Mouse (Mus musculus) cerebellum, adult 11 months (tissue): ENCODE results near the gene Gm20388.

ENCODE experiments used
- DNase-seq: peaks from one replicate; pipeline ENCODE4 v3.0.0; 2022

Gene Gm20388

DNA sequence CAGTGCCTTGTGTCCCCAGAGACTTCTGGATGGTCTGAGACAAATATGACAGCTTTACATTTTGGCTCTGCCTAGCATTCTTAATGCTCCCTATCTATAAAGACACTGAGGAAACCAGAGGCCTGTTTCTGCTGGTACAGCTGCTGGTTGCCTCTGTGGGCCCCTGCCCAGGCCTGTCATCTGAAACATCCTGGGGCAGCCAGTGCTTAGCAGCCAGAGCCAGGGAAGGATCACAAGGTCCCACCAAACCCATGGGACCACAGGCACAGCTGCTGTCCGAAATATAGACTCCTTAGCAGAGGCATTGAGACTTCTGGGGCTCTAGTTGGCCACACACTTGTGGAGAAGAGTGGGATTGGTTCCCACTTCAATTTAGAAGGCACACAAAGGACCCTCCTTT, 2874.1 kb downstream of the Gm20388 start:
- DNase-seq, result no peak

DNA sequence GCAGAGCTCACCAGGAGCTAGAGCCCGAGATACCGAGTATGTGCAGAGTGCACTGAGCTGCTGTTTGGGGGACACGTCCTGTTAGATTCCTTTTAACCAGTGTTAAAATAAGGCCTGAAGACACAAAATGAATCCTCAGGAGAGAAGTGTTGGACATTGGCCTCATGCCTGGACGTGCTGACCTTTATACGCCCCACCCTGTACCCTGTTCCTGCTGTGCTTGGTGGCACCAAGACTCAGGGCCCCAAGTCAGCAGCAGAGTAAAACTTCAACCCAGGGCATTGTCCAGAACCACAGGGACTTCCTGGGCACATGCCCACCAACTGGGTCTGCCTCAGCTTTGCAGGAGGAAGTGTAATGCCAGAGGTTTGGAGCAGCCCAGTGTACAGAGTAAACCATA, 2879.2 kb downstream of the Gm20388 start:
- no peak for DNase-seq

DNA sequence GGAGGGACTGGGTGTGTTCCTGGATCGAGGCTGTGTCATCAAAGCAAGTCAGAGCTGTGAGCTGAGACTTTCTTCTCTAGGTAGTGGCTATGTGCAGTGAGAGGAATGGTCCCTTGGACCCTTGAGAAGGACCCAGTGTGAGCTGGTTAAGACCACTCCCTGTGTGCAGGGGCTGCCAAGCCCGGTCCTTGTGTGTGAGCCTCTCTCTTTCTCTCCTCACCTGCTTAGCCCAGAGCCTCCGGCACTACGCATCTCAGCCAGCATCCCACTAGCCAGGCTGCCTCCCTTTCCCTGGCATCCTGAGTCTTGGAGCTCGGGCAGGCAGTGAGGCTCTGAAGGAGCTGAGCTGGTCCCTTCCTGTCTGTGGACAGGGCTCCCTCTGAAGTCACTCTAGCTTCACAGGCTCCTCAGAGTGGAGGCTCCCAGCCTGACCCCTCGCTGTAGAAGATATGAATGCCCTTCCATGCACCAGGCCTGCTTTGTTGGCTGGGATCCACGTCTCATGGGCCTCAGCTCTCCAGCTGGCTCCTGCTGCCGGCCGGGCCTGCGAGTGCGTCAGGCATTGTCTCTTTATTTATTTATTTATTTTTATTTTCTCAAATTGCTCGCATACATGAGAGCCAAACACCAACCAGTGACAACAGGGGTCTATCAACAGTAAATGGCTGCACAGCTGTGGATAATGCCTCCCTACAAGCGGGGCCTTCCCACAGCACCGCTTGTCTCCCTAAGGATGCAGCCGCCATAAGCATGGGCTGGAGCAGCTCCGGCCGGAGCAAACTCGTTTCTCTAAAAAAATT, 2882.9 kb downstream of the Gm20388 start:
- DNase-seq, result peak; percentile 66

DNA sequence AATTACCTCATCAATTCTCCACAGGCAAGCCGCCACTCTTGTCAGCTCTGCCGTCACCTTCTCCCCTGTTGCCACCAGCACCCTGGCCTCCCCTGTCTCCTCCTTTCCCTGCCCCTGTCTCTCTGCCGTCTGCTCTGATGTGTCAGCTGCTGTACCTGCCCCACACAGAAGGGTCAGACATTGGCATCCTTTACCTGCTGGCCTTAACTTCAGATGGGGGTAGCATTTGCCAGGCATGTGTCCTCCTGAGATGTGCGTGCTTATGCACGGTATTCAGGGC, 2883.5 kb downstream of the Gm20388 start:
- DNase-seq, result no peak

DNA sequence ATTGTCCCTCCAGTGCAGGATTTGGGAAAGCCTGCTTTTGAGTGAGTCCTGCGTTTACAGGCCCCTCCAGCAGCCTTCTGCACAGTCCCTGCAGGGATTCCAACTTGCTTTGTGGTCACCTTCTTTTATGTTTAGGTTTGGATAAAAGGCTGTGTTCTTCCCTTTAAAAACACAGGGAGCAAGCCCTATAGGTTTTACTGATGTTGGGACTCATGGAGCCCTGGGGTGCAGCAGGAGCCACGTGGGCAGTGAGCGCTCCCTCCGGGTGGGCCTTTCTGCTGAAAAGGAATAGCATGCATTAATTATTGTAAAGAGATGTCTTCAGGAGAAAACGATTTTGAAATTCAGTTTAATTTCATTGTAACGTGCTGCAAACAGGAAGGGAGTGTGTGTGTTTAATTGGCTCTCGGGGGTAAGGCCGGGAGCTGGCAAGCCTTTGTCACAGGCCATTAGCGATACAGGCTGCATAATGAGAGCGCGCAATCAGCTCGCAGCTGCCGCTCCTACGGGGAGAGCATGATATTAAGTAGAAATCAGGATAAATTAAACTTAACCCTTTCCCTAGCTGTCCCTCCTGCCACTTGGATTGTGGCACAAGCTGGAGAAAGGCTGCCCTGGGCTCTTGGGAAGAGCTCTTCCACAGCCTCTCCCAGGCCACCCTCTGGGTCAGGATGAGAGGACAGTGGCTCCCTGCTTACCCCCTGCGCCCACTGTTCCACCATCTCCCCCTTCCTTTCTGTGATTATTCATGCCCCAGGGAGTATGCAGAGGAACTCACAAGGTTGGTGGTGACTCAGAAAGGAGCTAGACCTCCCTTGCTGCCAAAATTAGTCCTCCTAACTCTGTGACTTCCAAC, 2893.5 kb downstream of the Gm20388 start:
- DNase-seq, result no peak

DNA sequence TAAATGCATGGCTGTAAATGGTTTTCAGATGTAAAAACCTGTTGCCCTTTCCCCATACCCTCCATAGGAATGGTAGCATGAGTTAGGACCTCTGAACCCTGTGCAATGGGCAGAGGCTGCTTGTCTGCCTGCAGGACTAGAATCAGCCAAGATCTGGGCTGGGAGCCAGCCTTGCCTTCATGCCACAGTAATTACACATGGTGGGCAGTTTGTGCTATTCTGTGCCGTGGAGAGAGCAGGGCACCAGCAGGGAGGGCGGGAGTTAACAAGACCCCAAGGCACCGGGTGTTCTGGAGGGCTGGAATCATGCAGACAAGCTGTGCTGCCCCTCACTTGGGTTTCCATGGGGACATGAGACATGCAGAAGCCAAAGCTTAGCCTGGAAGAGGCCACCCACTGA, 2894.7 kb downstream of the Gm20388 start:
- DNase-seq, result peak; percentile 61

DNA sequence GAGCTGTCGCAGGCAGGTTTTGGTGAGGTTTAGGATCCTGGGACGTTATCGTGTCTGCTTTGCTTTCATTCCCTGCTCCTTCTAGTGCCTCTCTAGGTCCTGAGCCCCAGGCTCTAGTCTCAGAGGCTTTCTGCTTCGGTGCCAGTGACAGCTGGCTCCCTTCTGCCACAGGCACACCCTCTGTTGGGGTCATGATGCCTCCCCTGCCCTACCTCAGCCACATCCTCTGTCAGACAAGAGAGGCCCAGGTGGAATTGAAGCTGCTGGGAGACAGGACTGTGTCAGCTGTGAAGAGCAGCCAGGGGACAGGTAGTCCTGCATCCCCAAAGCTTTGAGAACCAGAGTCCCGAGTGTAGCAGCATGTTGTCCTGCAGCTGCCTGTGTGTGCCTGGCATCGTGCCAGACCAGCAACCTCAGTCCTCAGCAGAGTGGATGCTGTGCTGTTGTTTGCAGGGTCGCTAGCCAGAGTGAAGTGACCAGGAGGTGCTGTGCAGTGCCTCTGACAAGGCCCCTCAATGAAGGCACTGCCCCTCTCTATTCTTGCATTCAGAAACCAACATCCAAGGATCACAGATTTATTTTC, 2896.4 kb downstream of the Gm20388 start:
- DNase-seq, result no peak

- no peak for DNase-seq
Observed at GRCm38 (mm10) chr8:122807907-122808306, 2897.3 kb downstream of the Gm20388 start.

DNA sequence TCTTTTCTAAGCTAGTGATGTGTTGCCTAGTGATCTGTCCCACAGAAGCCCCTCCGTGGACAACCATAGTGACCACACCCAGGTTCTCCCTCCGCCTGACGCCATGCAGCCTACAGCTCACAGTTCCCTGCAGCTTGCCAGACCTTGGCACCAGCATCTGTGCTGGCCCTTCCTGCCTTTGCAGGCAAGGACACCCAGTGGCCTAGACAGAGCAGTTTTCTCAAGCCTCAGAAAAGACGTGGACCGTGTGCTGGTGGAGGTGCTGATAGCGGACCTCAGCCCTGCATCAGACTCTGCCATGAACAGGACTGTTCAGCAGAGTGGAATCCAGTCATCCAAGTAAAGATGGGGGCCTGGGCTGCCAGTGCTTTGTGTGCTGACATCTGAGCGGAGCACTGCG, 2899.7 kb downstream of the Gm20388 start:
- DNase-seq, result no peak

DNA sequence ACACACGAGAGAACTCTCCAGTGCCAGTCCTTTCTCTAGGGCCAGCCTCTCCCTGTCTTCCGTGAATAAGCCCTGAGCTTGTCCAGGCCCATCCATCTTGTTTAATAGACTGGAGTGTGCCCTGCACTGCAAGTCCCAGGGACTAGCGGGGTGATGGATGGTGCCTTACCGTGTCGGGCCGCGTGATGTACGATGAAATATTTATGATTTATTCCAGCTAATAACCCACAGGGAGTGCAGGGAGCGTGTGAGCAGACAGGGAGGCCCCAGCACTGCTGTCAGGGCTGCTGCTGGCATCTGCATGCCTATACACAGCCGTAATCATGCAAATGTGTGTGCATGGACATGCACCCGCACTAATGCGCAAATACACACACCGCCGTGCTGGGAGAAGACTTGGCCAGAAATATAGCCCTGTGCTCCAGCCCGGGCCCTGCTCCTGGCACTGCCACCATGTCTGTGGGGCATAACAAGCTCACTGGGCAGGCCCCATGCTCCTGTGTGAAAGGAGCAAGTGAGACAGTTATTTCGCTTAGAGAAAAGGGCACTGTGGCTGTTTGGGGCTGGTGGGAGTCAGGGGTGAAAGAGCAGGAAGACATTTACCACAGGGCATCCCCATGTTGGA, 2901.3 kb downstream of the Gm20388 start:
- DNase-seq, result no peak

DNA sequence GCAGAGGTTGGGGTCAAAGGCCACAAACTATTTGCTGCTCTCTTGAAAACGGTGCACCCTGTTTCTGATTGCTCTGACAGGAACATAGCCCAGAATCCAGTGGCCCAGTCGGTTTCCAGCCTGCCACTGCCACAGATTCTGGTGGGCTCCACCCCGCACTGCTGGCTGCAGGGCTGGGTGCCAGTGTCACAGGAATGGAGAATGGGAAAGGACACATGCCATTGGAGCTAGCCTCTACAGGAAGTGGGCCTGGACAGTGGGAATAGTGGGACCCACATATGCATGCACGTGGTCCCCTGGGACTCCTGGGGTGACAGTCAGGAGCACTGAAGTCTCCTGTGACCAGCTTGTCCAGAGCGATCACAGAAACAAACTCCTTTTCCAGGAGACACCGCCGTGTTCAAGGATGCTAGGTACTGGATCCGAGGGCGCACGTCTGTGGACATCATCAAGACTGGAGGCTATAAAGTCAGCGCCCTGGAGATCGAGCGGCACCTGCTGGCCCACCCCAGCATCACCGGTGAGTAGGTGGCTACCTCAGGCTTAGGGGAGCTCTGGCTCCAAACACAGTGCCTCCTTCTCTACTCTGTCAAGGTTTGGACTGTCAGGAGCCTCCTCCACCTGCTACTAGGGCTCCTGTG, 2902.1 kb downstream of the Gm20388 start:
- no peak for DNase-seq

DNA sequence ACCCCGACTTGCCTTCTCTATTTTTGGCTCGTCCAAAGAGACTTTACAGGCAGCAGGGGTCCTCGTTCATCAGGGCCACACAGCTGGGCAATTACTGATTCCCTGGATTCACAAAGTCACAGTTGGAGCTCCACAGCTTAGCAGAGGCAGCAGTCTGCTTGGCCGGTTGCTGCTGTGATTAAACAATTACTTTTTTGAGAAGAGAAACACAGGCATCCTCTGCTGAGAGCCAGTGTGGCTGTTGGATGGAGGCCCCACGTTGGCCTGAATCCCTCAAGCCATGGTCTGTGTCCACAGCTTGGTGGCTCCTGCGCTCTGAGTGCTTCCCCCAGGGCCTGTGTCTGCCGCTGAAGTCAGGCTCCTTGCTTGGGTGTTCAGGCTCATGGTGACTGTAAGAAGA, 2904.0 kb downstream of the Gm20388 start:
- no peak for DNase-seq

- no peak for DNase-seq
Observed at GRCm38 (mm10) chr8:122816965-122817364, 2906.3 kb downstream of the Gm20388 start.

- no peak for DNase-seq
Observed at GRCm38 (mm10) chr8:122817724-122818496, 2907.3 kb downstream of the Gm20388 start.

GRCm38 (mm10) chr8:122819776-122820175, 2909.1 kb downstream of the Gm20388 start:
- DNase-seq, result no peak

DNA sequence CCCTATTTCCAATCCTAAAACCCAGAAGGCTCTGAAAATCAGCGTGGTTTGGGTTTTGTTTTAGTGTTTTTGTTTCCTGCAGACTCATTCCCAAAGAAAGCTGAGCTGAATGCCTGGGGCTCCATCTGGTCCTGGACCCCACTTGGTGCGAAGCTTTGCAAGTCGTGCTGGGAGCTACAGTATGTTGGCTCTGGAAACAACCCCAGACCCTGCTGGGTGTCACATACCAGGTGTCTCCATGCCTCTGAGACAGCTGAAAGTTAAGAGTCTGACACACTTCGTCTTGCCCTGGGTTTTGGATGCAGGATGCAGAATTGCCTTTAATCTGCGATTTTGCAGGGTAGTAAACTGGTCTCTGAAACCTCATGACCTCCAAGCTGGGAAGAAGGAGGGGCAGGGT, 2913.9 kb downstream of the Gm20388 start:
- DNase-seq, result peak; percentile 76

- DNase-seq, result peak; percentile 54
Observed at GRCm38 (mm10) chr8:122824986-122825385, 2914.3 kb downstream of the Gm20388 start.

GRCm38 (mm10) chr8:122825408-122825807, 2914.8 kb downstream of the Gm20388 start:
- DNase-seq, result no peak

DNA sequence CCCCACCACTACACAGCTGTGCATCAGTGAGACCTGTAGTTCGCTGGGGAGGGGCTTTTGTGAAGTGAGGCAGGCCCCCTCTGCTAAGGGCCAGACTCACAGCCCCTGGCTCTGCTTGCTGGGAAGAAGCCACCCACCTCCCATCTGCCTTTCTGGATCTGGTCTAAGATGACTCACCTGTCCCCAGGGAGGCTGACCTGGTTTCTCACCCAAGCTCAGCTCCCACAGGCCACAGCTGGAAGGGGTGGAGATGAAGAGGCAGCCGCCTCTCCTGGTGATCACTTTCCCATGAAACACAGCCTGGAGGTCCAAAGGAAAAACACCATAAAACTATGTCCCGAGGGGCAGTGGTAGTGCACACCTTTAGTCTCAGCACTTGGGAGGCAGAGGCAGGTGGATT, 2918.8 kb downstream of the Gm20388 start:
- DNase-seq, result no peak

DNA sequence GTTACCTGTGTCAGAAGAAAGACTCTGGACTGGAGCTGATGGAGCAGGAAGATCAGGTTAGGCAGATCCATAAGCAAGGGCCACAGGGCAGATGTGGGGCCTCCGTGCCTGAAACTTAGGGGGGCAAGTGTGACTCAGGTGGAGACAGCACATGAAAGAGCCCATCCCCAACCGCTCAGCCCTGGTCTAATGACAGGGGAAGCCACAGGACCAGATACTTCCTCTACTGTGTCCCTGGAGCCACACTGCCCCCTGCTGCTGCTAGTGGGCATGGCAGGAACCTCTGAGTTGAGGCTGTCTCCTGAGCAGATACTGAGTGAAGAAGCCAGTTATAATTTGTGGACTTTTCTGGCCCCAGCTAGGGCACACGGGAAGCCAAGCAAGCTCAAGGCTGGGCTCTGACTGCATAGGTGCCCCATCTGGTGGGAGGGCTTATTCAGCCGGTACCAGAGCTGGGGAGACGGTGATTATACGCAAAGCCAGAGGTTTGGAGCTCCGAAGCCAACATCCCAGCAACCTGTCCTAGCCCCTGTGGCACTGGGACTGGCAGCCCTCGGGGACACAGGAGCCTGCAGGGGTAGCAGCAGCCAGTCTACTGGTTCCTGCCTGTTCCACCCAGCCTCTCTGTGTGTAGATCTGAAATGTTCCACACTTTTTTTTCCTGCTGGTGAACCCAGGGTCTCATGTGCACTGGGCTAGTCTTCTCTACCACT, 2919.9 kb downstream of the Gm20388 start:
- DNase-seq, result peak; percentile 94

DNA sequence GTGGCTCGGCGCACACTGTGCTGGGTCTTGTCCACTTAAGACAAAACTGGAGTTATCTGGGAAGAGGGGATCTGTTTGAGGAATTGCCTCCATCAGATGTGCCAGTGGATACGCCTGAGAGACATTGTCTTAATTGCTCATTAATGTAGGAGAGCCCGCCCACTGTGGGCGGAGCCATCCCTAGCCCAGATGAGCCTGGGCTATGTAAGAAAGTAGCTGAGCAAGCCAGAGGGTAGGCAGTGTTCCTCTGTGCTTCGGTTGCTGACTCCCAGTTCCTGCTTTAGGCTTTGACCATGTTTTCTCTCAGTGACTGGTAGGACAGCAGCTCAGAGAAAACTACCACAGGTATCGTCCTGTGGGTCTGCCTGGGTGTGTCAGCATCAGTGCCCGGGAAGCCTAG, 2923.8 kb downstream of the Gm20388 start:
- DNase-seq, result no peak

- peak; percentile 87 for DNase-seq
Observed at GRCm38 (mm10) chr8:122834971-122835370, 2924.3 kb downstream of the Gm20388 start.
